Comparison of ENCODE assay signal across 9 mouse cellular contexts in the genomic region with DNA sequence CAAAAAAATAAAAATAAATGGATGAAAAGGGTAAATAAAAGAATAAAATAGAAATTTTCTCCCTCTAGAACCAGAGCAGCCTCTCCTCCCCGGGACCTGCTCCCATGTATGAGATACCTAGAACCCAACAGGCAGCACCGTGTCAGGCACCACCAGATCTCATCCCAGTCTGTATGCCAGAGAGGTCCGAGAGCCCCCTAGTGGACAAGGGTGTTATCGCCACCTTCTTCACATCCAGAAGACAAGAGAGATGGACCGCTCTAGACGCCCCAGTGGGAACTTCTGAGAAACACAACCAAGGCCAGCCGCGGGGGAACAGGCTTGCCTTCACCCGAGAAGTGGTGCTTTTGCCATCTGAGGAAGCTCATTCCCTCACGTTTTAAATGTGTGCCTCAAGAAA. TPM values are rescaled to one million over a fixed set of nuclear protein-coding genes. Genes with fewer than 3 reads are reported as not detected.
DNase-seq lines count a peak whose midpoint lies in the region; ATAC-seq and TF ChIP-seq lines count a peak whose summit lies in the region.
"Had no signal": no experiment of that assay in that cellular context is flagged by ENCODE, and none has a peak within 500 bp of the region (broad histone marks: within the 10 kb centered on the region; RNA-seq: fewer than 3 reads in every experiment).

No protein-coding gene starts in this region.

- peak; percentile 52 to 87; a peak in 3 of 4 replicates for TF ChIP-seq CTCF in CH12.LX (conservative IDR thresholded peaks at IDR 0.05 in 1 of 2, IDR thresholded peaks at IDR 0.05 in 1 of 2; ENCODE audit: low read depth in 2 of 2, low read length in 2 of 2)
- TF ChIP-seq CTCF in olfactory bulb, adult 2 months (IDR thresholded peaks at IDR 0.05; ENCODE audit: insufficient read depth, low read depth, low read length) = peak; percentile 62; the same call in 1 of the 2 replicates

- dilution Hi-C loops in CH12.LX (cut with MboI; ENCODE audit: extremely low pct_ligation_motif_present, extremely low pct_unique_long_range_greater_than_20kb, low sequenced_read_pairs) = no loop called here

- DNase-seq in 3134 (ENCODE audit: extremely low read depth, insufficient read length, low spot score) = peak; percentile 15
- DNase-seq in CH12.LX (ENCODE audit: extremely low read depth) = peak; percentile 90
- peak; percentile 68 for DNase-seq in c-Kit-positive CD71-negative TER-119-negative erythroid progenitor cells, embryonic 14.5 days (ENCODE audit: low read depth)
- DNase-seq in fibroblast of lung, adult 2 months (ENCODE audit: low read depth) = peak; percentile 19
- DNase-seq in liver = peak; percentile 83
- peak; percentile 76 for DNase-seq in thymus, postnatal 14 days

- in situ Hi-C loops in CH12.LX (cut with MboI; ENCODE audit: low pct_ligation_motif_present, low pct_unique_long_range_greater_than_20kb, low sequenced_read_pairs) = no loop called here

- TF ChIP-seq POLR2A in CH12.LX (IDR thresholded peaks at IDR 0.05; ENCODE audit: low read depth, low read length) = no peak
- no peak for TF ChIP-seq POLR2A in olfactory bulb, adult 2 months (IDR thresholded peaks at IDR 0.05; ENCODE audit: insufficient read depth, low read depth, low read length)

- peak; percentile 70 for TF ChIP-seq RAD21 in CH12.LX (IDR thresholded peaks at IDR 0.05; ENCODE audit: low read depth, low read length)

- TF ChIP-seq EP300 in CH12.LX (IDR thresholded peaks at IDR 0.05; ENCODE audit: low read length) = no peak

- peaks cover 18% of the 10 kb centered on the region for H3K9me3 ChIP-seq in CH12.LX (replicated peaks; ENCODE audit: low read length)
- H3K9me3 ChIP-seq in kidney, embryonic 14.5 days (ENCODE audit: control insufficient read depth, low read length) = no peaks in the 10 kb centered on the region

- WGBS in kidney, embryonic 14.5 days = 28% methylated on average over 10 of the region's 10 CpGs
- WGBS in olfactory bulb, adult 2 months = 15% methylated on average over 10 of the region's 10 CpGs

- no peak overlapping the region for H3K27ac ChIP-seq in CH12.LX (ENCODE audit: insufficient read depth, low read depth)
- H3K27ac ChIP-seq in kidney, embryonic 14.5 days (ENCODE audit: low read depth, low read length) = no peak overlapping the region
- no peak overlapping the region for H3K27ac ChIP-seq in olfactory bulb, adult 2 months (ENCODE audit: insufficient read depth, low read depth, low read length)
- H3K27ac ChIP-seq: hindbrain, embryonic 15.5 days had no signal

- ATAC-seq in kidney, embryonic 14.5 days (ENCODE audit: low FRiP score, low TSS enrichment) = peak; percentile 49; the same call in 1 of the 2 replicates

- no peak overlapping the region for H3K4me2 ChIP-seq in CH12.LX (ENCODE audit: insufficient read depth, low read depth, poor library complexity, severe bottlenecking)
- no peak overlapping the region for H3K4me2 ChIP-seq in kidney, embryonic 14.5 days (replicated peaks; ENCODE audit: low read depth, low read length)
- H3K4me2 ChIP-seq: hindbrain, embryonic 15.5 days had no signal

- H3K4me1 ChIP-seq in CH12.LX (ENCODE audit: control insufficient read depth in 1 of 2, insufficient read depth in 2 of 2) = no peaks in the 10 kb centered on the region
- H3K4me1 ChIP-seq in kidney, embryonic 14.5 days (ENCODE audit: control insufficient read depth, insufficient read depth, low read length) = peaks cover 5% of the 10 kb centered on the region
- H3K4me1 ChIP-seq in olfactory bulb, adult 2 months (ENCODE audit: control insufficient read depth, insufficient read depth, low read length) = no peaks in the 10 kb centered on the region
- H3K4me1 ChIP-seq: hindbrain, embryonic 15.5 days had no signal

- no peak overlapping the region for H3K4me3 ChIP-seq in CH12.LX (replicated peaks in 1 of 3; ENCODE audit: low read depth in 2 of 3, low read length in 2 of 3, poor library complexity in 1 of 3)
- no peak overlapping the region for H3K4me3 ChIP-seq in kidney, embryonic 14.5 days (ENCODE audit: low read length)
- H3K4me3 ChIP-seq in olfactory bulb, adult 2 months (ENCODE audit: insufficient read depth, low read depth, low read length) = no peak overlapping the region
- H3K4me3 ChIP-seq: hindbrain, embryonic 15.5 days had no signal

- H3K9ac ChIP-seq in CH12.LX (ENCODE audit: insufficient read depth, low read depth) = no peak overlapping the region
- H3K9ac ChIP-seq in kidney, embryonic 14.5 days (ENCODE audit: low read depth, low read length) = no peak overlapping the region
- H3K9ac ChIP-seq: hindbrain, embryonic 15.5 days had no signal

- H3K79me2 ChIP-seq in CH12.LX (replicated peaks; ENCODE audit: control insufficient read depth, extremely low read depth, insufficient read depth, poor library complexity, severe bottlenecking) = no peaks in the 10 kb centered on the region

- H3K36me3 ChIP-seq in CH12.LX (replicated peaks in 1 of 2; ENCODE audit: control insufficient read depth in 1 of 2, insufficient read depth in 1 of 2, low read length in 1 of 2) = no peaks in the 10 kb centered on the region
- no peaks in the 10 kb centered on the region for H3K36me3 ChIP-seq in kidney, embryonic 14.5 days (ENCODE audit: control insufficient read depth, insufficient read depth, low read length)
- H3K36me3 ChIP-seq: hindbrain, embryonic 15.5 days had no signal

- peaks cover 11% of the 10 kb centered on the region for H3K27me3 ChIP-seq in CH12.LX (replicated peaks)
- no peaks in the 10 kb centered on the region for H3K27me3 ChIP-seq in kidney, embryonic 14.5 days (ENCODE audit: control insufficient read depth, insufficient read depth, low read length)
- H3K27me3 ChIP-seq: hindbrain, embryonic 15.5 days had no signal

TF ChIP-seq in CH12.LX, 34 proteins besides CTCF, POLR2A, EP300 and RAD21:
- TF ChIP-seq IRF4 (IDR thresholded peaks at IDR 0.05; ENCODE audit: low read depth, low read length) (0 out of 2 replicates have a peak, but pooled peaks have one; percentile 16), HCFC1 (IDR thresholded peaks at IDR 0.05; ENCODE audit: low read depth, low read length) (no peak), SMC3 (IDR thresholded peaks at IDR 0.05; ENCODE audit: low read depth, low read length) (peak; percentile 75)

RNA-seq across cellular contexts. Expression of a gene that starts 20.3 kb away (rescaled TPM):
- total RNA-seq in CH12.LX (2012; rRNA removed) (37.3 and 40.3 TPM in 2 replicates), CH12.LX (2014; rRNA removed) (24.7 and 27.9 TPM in 2 replicates)
- polyA plus RNA-seq in CH12.LX (2012; ENCODE audit: insufficient read length, low read depth) = 60.2 and 77.6 TPM in 2 replicates
- 60.2 and 96.4 TPM in 2 replicates for polyA plus RNA-seq in kidney, embryonic 14.5 days (2014; fragmentation: Nextera tagmentation; extraction: Ambion mirVana)
- not detected in 2 replicates for polyA plus RNA-seq in olfactory bulb, adult 2 months (2012; ENCODE audit: insufficient read depth, insufficient read length, low replicate concordance, missing spikeins)

RNA-seq across cellular contexts. Expression of a gene that starts 32.2 kb away (rescaled TPM):
- total RNA-seq in CH12.LX (2012; rRNA removed) = 1.3 and 2.3 TPM in 2 replicates
- total RNA-seq in CH12.LX (2014; rRNA removed) = 1.00 and 1.9 TPM in 2 replicates
- polyA plus RNA-seq in CH12.LX (2012; ENCODE audit: insufficient read length, low read depth) = 5.2 and 6.0 TPM in 2 replicates
- polyA plus RNA-seq in kidney, embryonic 14.5 days (2014; fragmentation: Nextera tagmentation; extraction: Ambion mirVana) = 3.0 and 3.8 TPM in 2 replicates
- not detected in 2 replicates for polyA plus RNA-seq in olfactory bulb, adult 2 months (2012; ENCODE audit: insufficient read depth, insufficient read length, low replicate concordance, missing spikeins)

RNA-seq across cellular contexts. Expression of a gene that starts 52.0 kb away (rescaled TPM):
- not detected in 2 replicates for total RNA-seq in CH12.LX (2012; rRNA removed)
- total RNA-seq in CH12.LX (2014; rRNA removed) = not detected in 2 replicates
- polyA plus RNA-seq in CH12.LX (2012; ENCODE audit: insufficient read length, low read depth) = not detected in 2 replicates
- polyA plus RNA-seq in kidney, embryonic 14.5 days (2014; fragmentation: Nextera tagmentation; extraction: Ambion mirVana) = 0.18 TPM in 1 of 2 replicates, not detected in the other
- 357 TPM in 1 of 2 replicates, not detected in the other for polyA plus RNA-seq in olfactory bulb, adult 2 months (2012; ENCODE audit: insufficient read depth, insufficient read length, low replicate concordance, missing spikeins)

Comparison
In these comparisons a context has a peak if more than half of its experiments do, and no peak if none do; other contexts are left out.
1. DNase-seq: peak in every context shown above with its lines; median percentile 90 in CH12.LX; 83 in liver; 76 in thymus, postnatal 14 days; 68 in c-Kit-positive CD71-negative TER-119-negative erythroid progenitor cells, embryonic 14.5 days; 19 in fibroblast of lung, adult 2 months; 15 in 3134.
2. RNA of a gene that starts 20.3 kb away (polyA plus RNA-seq): 60.2 to 96.4 TPM in kidney, embryonic 14.5 days and 60.2 to 77.6 TPM in CH12.LX; not detected in olfactory bulb, adult 2 months; every median in the first group is over 10 times any median in the second.